ENCODE assay signal across 12 mouse cellular contexts in genomic region chr1:76010212-76010800, GRCm38 (mm10).
DNase-seq lines count a peak whose midpoint lies in the region; ATAC-seq lines count a peak whose summit lies in the region.
"Had no signal": no experiment of that assay in that cellular context is flagged by ENCODE, and none has a peak within 500 bp of the region (broad histone marks: within the 10 kb centered on the region; RNA-seq: fewer than 3 reads in every experiment).

No protein-coding gene starts in this region.

- H3K36me3 ChIP-seq in kidney, embryonic 15.5 days: no peaks in the 10 kb centered on the region
- H3K36me3 ChIP-seq: midbrain, embryonic 13.5 days had no signal

- no peak overlapping the region for H3K27ac ChIP-seq in kidney, embryonic 15.5 days
- H3K27ac ChIP-seq: midbrain, embryonic 13.5 days had no signal

- H3K9ac ChIP-seq in kidney, embryonic 15.5 days: no peak overlapping the region
- H3K9ac ChIP-seq: midbrain, embryonic 13.5 days had no signal

- H3K27me3 ChIP-seq in kidney, embryonic 15.5 days: no peaks in the 10 kb centered on the region
- H3K27me3 ChIP-seq: midbrain, embryonic 13.5 days had no signal

- H3K9me3 ChIP-seq in kidney, embryonic 15.5 days (replicated peaks): no peaks in the 10 kb centered on the region
- H3K9me3 ChIP-seq: midbrain, embryonic 13.5 days had no signal

- peak; percentile 27 for DNase-seq in kidney, adult 9 months
- peak; percentile 13 for DNase-seq in c-Kit-positive CD71-negative TER-119-negative erythroid progenitor cells, embryonic 14.5 days (ENCODE audit: low read depth)
- DNase-seq in fibroblast of lung, adult 2 months (ENCODE audit: low read depth): peak; percentile 30
- peak; percentile 49 for DNase-seq in heart, postnatal 25 days (ENCODE audit: low spot score)
- DNase-seq in adipocyte (ENCODE audit: low spot score): no peak
- DNase-seq in left cerebral cortex, postnatal 25 days (ENCODE audit: low spot score in 2 of 2): no peak
- DNase-seq: liver; right cerebral cortex, postnatal 14 days had no signal

- no peak overlapping the region for H3K4me3 ChIP-seq in kidney, embryonic 15.5 days (replicated peaks)
- H3K4me3 ChIP-seq: midbrain, embryonic 13.5 days had no signal

- no peak for ATAC-seq in kidney, embryonic 15.5 days (replicated peaks; ENCODE audit: low FRiP score)
- ATAC-seq: activated CD4-positive, CD25-positive, alpha-beta regulatory T cell, adult 4 months; inflammation-experienced regulatory T-cells, adult 6 months; midbrain, embryonic 13.5 days had no signal

- intact Hi-C loops in heart, postnatal 25 days (cut with DNase I): loop anchor here (5.0 kb wide), 1 partner anchor 73 kb away; no protein-coding TSS in a partner anchor
- intact Hi-C loops in left cerebral cortex, postnatal 25 days (cut with DNase I): no loop called here

- WGBS in kidney, embryonic 15.5 days: 69% methylated on average over 4 of the region's 4 CpGs

- H3K4me1 ChIP-seq in kidney, embryonic 15.5 days: peaks cover 5% of the 10 kb centered on the region; the same call in 1 of the 2 replicates
- H3K4me1 ChIP-seq: midbrain, embryonic 13.5 days had no signal

- H3K4me2 ChIP-seq in kidney, embryonic 15.5 days: no peak overlapping the region
- H3K4me2 ChIP-seq: midbrain, embryonic 13.5 days had no signal

Comparison
In these comparisons a context has a peak if more than half of its experiments do, and no peak if none do; other contexts are left out.
1. DNase-seq: peak in kidney, adult 9 months (single experiment), c-Kit-positive CD71-negative TER-119-negative erythroid progenitor cells, embryonic 14.5 days (single experiment), fibroblast of lung, adult 2 months (single experiment) and heart, postnatal 25 days (single experiment); none in adipocyte (single experiment) and left cerebral cortex, postnatal 25 days (0 of 2).